Comparison of ENCODE assay signal across 20 mouse cellular contexts in genomic region chr4:64812812-64813211, GRCm38 (mm10).
"Had no signal": no experiment of that assay in that cellular context is flagged by ENCODE, and none has a peak within 500 bp of the region (broad histone marks: within the 10 kb centered on the region; RNA-seq: fewer than 3 reads in every experiment).

No protein-coding gene starts in this region.

- DNase-seq: kidney, adult 2 months; kidney, postnatal 10 days; left cerebral cortex, postnatal 4 days; lung, adult 18-20 months; lung, postnatal 14 days; lung, postnatal 4 days; retina, postnatal 1 day; right cerebral cortex, postnatal 25 days; spleen, adult 18-20 months; thymus, postnatal 25 days had no signal

- H3K9ac ChIP-seq: limb, embryonic 12.5 days; limb, embryonic 15.5 days; liver, embryonic 12.5 days; liver, embryonic 15.5 days; lung, embryonic 15.5 days; midbrain, embryonic 12.5 days; midbrain, embryonic 15.5 days; neural tube, embryonic 13.5 days; stomach, embryonic 15.5 days had no signal

- ATAC-seq: intestine, embryonic 16.5 days; liver, embryonic 12.5 days; midbrain, embryonic 15.5 days had no signal

- H3K27ac ChIP-seq: limb, embryonic 12.5 days; limb, embryonic 15.5 days; liver, embryonic 12.5 days; liver, embryonic 15.5 days; lung, embryonic 15.5 days; midbrain, embryonic 12.5 days; midbrain, embryonic 15.5 days; neural tube, embryonic 13.5 days; stomach, embryonic 15.5 days had no signal

- H3K4me1 ChIP-seq: limb, embryonic 12.5 days; limb, embryonic 15.5 days; liver, embryonic 12.5 days; liver, embryonic 15.5 days; lung, embryonic 15.5 days; midbrain, embryonic 12.5 days; midbrain, embryonic 15.5 days; neural tube, embryonic 13.5 days; stomach, embryonic 15.5 days had no signal

- H3K36me3 ChIP-seq: limb, embryonic 12.5 days; limb, embryonic 15.5 days; liver, embryonic 12.5 days; liver, embryonic 15.5 days; lung, embryonic 15.5 days; midbrain, embryonic 12.5 days; midbrain, embryonic 15.5 days; neural tube, embryonic 13.5 days; stomach, embryonic 15.5 days had no signal

- H3K27me3 ChIP-seq: limb, embryonic 12.5 days; limb, embryonic 15.5 days; liver, embryonic 12.5 days; liver, embryonic 15.5 days; lung, embryonic 15.5 days; midbrain, embryonic 12.5 days; midbrain, embryonic 15.5 days; neural tube, embryonic 13.5 days; stomach, embryonic 15.5 days had no signal

- H3K4me2 ChIP-seq: limb, embryonic 12.5 days; limb, embryonic 15.5 days; liver, embryonic 12.5 days; liver, embryonic 15.5 days; lung, embryonic 15.5 days; midbrain, embryonic 12.5 days; midbrain, embryonic 15.5 days; neural tube, embryonic 13.5 days; stomach, embryonic 15.5 days had no signal

- H3K9me3 ChIP-seq: limb, embryonic 12.5 days; limb, embryonic 15.5 days; liver, embryonic 12.5 days; liver, embryonic 15.5 days; lung, embryonic 15.5 days; midbrain, embryonic 12.5 days; midbrain, embryonic 15.5 days; neural tube, embryonic 13.5 days; stomach, embryonic 15.5 days had no signal

- H3K4me3 ChIP-seq: limb, embryonic 12.5 days; limb, embryonic 15.5 days; liver, embryonic 12.5 days; liver, embryonic 15.5 days; lung, embryonic 15.5 days; midbrain, embryonic 12.5 days; midbrain, embryonic 15.5 days; neural tube, embryonic 13.5 days; stomach, embryonic 15.5 days had no signal
